Mouse (Mus musculus) midbrain, embryonic 10.5 days (tissue): ENCODE measurements around the gene B230219D22Rik. TPM values are rescaled to one million over a fixed set of nuclear protein-coding genes. Genes with fewer than 3 reads are reported as not detected.

ENCODE experiments used
- DNase-seq: peaks from one replicate; pipeline ENCODE4 v3.0.0-alpha.2; 2017; ENCODE audit warnings: low spot score
- H3K27ac ChIP-seq: fragments of 300-500 bp; sonication (generic); replicated peaks from 2 replicates; pipeline ENCODE4 v1.5.1; 2016; ENCODE audit warnings: mild to moderate bottlenecking
- H3K27me3 ChIP-seq: fragments of 300-500 bp; sonication (generic); 2 replicates; pipeline ENCODE4 v1.6.1; 2016; ENCODE audit warnings: low read depth, mild to moderate bottlenecking; ENCODE audit not compliant: poor library complexity, severe bottlenecking
- H3K36me3 ChIP-seq: fragments of 300-500 bp; sonication (generic); 2 replicates; pipeline ENCODE4 v1.6.1; 2016; ENCODE audit warnings: mild to moderate bottlenecking, moderate library complexity
- H3K4me1 ChIP-seq: fragments of 300-500 bp; sonication (generic); 2 replicates; pipeline ENCODE4 v1.6.1; 2016
- H3K4me3 ChIP-seq: fragments of 300-500 bp; sonication (generic); 2 replicates; pipeline ENCODE4 v1.5.1; 2016; ENCODE audit warnings: mild to moderate bottlenecking, moderate library complexity
- H3K9me3 ChIP-seq: fragments of 300-500 bp; sonication (generic); replicated peaks from 2 replicates; pipeline ENCODE4 v1.6.1; 2016; ENCODE audit warnings: mild to moderate bottlenecking
- WGBS: fragments of 180-500 bp; shearing (Covaris S2); methylation state at CpG from one replicate; pipeline ENCODE4 v1.1.7; 2016; 5-methylcytosine and 5-hydroxymethylcytosine counted together
- polyA plus RNA-seq: library from polyadenylated mRNA; unstranded; fragments of >200 nt; fragmentation: Nextera tagmentation; extraction: Ambion mirVana; gene quantifications from 2 replicates; pipeline ENCODE4 v1.2.1, GENCODE M21; 2016

B230219D22Rik gene
- polyA plus RNA-seq, 1 experiment from 2014 or later, result 48.3 TPM

DNA sequence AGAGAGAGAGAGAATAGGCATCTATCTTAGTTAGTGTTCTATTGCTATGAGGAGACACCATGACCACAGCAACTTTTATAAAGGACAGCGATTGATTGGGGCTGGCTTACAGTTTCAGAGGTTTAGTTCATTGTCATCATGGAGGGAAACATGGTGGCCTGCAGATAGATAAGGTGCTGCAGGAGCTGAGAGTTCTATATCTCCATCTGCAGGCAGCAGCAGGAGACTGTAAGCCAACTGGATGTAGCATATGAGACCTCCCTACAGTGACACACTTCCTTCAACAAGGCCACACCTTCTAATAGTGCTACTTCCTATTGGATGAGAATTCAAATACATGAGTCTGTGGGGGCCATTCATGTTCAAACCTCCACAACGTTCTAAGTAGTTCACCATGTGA, 39.2 kb downstream of the B230219D22Rik start:
- no peak for DNase-seq
- 84% methylated on average over 2 of the region's 2 CpGs for WGBS
- H3K9me3 ChIP-seq, result no peaks in the 10 kb centered on the region
- H3K4me1 ChIP-seq, result peaks cover 3% of the 10 kb centered on the region; the same call in 1 of the 2 replicates
- H3K4me3 ChIP-seq, result no peak overlapping the region
- no peaks in the 10 kb centered on the region for H3K27me3 ChIP-seq
- H3K27ac ChIP-seq, result no peak overlapping the region
- H3K36me3 ChIP-seq, result no peaks in the 10 kb centered on the region

DNA sequence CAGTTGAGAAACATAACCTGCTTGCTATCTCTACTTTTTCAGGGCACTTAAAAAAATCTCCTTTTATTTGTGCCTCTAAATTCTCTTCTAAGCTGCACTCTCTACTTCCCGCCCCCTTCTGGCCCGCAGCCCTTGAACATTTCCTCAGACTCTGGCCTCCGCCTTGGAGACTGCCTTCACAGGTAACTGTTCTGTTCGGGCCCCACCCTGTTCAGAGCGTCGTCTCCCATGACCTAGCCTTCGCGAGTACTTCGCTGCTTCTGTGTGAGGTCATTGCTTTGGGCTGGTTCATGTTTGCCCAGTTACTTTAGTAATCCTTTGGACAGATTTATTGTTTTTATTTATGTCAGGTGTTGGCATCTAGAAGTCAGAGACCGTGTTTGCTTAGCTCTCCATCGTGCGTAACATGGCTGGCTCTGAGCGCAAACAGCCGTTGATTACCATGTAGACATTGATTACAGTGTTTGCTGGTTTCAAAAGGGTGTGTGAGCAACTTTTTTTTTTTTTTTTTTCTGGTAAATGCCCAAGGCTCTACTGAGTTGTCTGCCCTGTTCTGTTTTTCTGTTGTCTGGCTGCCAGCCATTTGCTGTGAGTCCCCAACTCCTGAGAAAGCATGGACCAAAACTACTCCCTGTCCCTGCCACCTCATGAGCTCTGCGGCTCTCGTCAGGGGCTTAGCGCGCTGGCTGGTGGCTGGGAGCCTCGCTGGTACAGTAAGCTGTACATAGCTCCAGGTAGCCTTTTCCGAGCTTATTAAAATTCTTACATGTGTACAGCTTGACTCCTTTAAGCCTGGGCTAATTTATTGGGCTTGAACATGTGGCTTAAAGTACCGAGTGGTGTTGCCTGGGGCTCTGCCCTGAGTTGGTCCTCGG, 40.9 kb downstream of the B230219D22Rik start:
- DNase-seq, result no peak
- no peak overlapping the region for H3K4me3 ChIP-seq
- H3K27ac ChIP-seq, result no peak overlapping the region
- no peaks in the 10 kb centered on the region for H3K27me3 ChIP-seq
- H3K9me3 ChIP-seq, result no peaks in the 10 kb centered on the region
- no peaks in the 10 kb centered on the region for H3K4me1 ChIP-seq
- H3K36me3 ChIP-seq, result no peaks in the 10 kb centered on the region
- WGBS, result 89% methylated on average over 22 of the region's 22 CpGs

DNA sequence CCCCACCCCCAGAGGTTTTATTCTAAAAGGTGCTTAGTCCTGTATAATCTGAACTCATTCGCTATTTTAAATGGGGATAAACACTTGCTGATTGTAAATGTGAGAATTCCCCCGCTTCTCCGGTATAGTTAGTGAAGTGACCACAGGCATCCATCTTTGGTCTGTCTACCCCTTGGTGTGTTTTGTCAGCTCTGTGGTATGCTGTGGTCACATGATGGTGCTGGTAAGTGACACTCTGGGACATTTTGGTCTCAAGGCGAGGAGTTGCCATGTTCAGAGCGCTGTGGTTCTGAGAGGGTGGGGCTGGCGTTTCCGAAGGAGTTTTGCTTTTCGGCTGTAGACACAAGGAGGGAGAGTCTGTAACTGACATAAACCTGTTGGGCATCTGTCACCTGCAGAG, 45.0 kb downstream of the B230219D22Rik start:
- no peaks in the 10 kb centered on the region for H3K36me3 ChIP-seq
- no peaks in the 10 kb centered on the region for H3K9me3 ChIP-seq
- H3K27ac ChIP-seq, result no peak overlapping the region
- peaks cover 4% of the 10 kb centered on the region; the same call in 1 of the 2 replicates for H3K4me1 ChIP-seq
- no peak for DNase-seq
- H3K27me3 ChIP-seq, result no peaks in the 10 kb centered on the region
- 91% methylated on average over 8 of the region's 8 CpGs for WGBS
- no peak overlapping the region for H3K4me3 ChIP-seq

DNA sequence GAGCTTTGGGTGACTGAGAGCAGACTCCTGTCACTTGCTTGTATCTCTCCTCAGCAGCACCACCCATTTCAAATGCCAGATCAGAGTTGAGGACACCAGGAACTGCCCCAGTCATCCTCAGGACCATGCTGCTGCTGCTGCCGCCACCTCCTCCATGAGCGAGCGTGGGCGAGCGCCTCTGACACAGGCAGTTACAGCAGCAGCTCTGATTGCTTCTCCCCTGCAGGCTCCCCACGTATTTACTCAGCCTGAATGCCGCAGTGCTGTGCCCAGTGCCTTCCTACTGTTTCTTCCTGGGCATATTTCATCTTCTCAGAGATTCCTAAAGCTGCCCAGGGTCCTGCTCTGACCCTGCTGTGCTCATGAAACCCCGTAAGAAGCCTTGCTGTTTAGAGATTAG, 49.4 kb downstream of the B230219D22Rik start:
- H3K36me3 ChIP-seq, result no peaks in the 10 kb centered on the region
- H3K4me3 ChIP-seq, result no peak overlapping the region
- H3K4me1 ChIP-seq, result peaks cover 4% of the 10 kb centered on the region; the same call in 1 of the 2 replicates
- no peak for DNase-seq
- no peaks in the 10 kb centered on the region for H3K9me3 ChIP-seq
- H3K27me3 ChIP-seq, result no peaks in the 10 kb centered on the region
- no peak overlapping the region for H3K27ac ChIP-seq
- 76% methylated on average over 8 of the region's 8 CpGs for WGBS

Other genes with a start within 250 kb of the B230219D22Rik start
- 41.8 and 51.4 TPM in 2 replicates for gene Grk6, start 248.1 kb upstream of the B230219D22Rik start, polyA plus RNA-seq
- 0.69 and 0.87 TPM in 2 replicates for gene Prr7, start 228.9 kb upstream of the B230219D22Rik start, polyA plus RNA-seq
- gene Dbn1, start 205.0 kb upstream of the B230219D22Rik start, polyA plus RNA-seq, result 381 and 466 TPM in 2 replicates
- gene Pdlim7, start 179.4 kb upstream of the B230219D22Rik start, polyA plus RNA-seq, result 191 and 195 TPM in 2 replicates
- 3.1 and 3.6 TPM in 2 replicates for gene Dok3, start 163.8 kb upstream of the B230219D22Rik start, polyA plus RNA-seq
- gene Ddx41, start 156.5 kb upstream of the B230219D22Rik start, polyA plus RNA-seq, result 86.3 and 92.0 TPM in 2 replicates
- gene Fam193b, start 122.0 kb upstream of the B230219D22Rik start, polyA plus RNA-seq, result 56.7 and 63.1 TPM in 2 replicates
- gene Tmed9, start 119.4 kb upstream of the B230219D22Rik start, polyA plus RNA-seq, result 114 and 126 TPM in 2 replicates
- 30.5 and 37.6 TPM in 2 replicates for gene B4galt7, start 93.2 kb upstream of the B230219D22Rik start, polyA plus RNA-seq
- gene Caml, start 70.1 kb upstream of the B230219D22Rik start, polyA plus RNA-seq, result 59.1 and 60.8 TPM in 2 replicates
- 37.3 and 41.4 TPM in 2 replicates for gene Ddx46, start 58.1 kb upstream of the B230219D22Rik start, polyA plus RNA-seq
- 77.6 and 84.3 TPM in 2 replicates for gene Txndc15, start 21.5 kb downstream of the B230219D22Rik start, polyA plus RNA-seq
- gene Pcbd2, start 34.2 kb downstream of the B230219D22Rik start, polyA plus RNA-seq, result 33.8 and 34.8 TPM in 2 replicates
- not detected in 2 replicates for gene Catsper3, start 91.4 kb downstream of the B230219D22Rik start, polyA plus RNA-seq
- gene Pitx1, start 143.1 kb downstream of the B230219D22Rik start, polyA plus RNA-seq, result 0.42 TPM in 1 of 2 replicates, not detected in the other